Mouse (Mus musculus) myocyte (in vitro differentiated cells): ENCODE measurements around the gene Dnah5. TPM values are rescaled to one million over a fixed set of nuclear protein-coding genes. Genes with fewer than 3 reads are reported as not detected.
"Not testable (repeated sequence)": the region's sequence is repeated elsewhere in the genome, so short reads cannot be mapped to it uniquely, and the experiment has no call there.

Source experiments
- H3K27me3 ChIP-seq: one replicate; pipeline ENCODE4 v1.6.1; 2011; ENCODE audit not compliant: control insufficient read depth, insufficient read depth, insufficient read length
- H3K36me3 ChIP-seq: one replicate; pipeline ENCODE4 v1.6.1; 2011; ENCODE audit not compliant: control insufficient read depth, insufficient read depth
- H3K4me2 ChIP-seq: one replicate; pipeline ENCODE4 v1.6.1; 2011; ENCODE audit warnings: low read depth, control low read depth
- H3K4me3 ChIP-seq: one replicate; pipeline ENCODE4 v1.5.1; 2011; ENCODE audit warnings: mild to moderate bottlenecking, control low read depth, moderate library complexity
- H3K79me2 ChIP-seq: one replicate; pipeline ENCODE4 v1.6.1; 2011; ENCODE audit not compliant: control insufficient read depth, insufficient read depth
- H3ac ChIP-seq: one replicate; pipeline ENCODE4 v1.6.1; 2011; ENCODE audit not compliant: control insufficient read depth, insufficient read length
- CEBPB ChIP-seq: IDR thresholded peaks from 2 replicates; pipeline ENCODE4 v1.6.1; 2011; ENCODE audit warnings: mild to moderate bottlenecking, moderate library complexity; ENCODE audit not compliant: poor library complexity, insufficient read depth, severe bottlenecking
- E2F4 ChIP-seq: IDR thresholded peaks from one replicate; pipeline ENCODE4 v1.6.1; 2011; ENCODE audit warnings: mild to moderate bottlenecking, control low read depth, moderate library complexity; ENCODE audit not compliant: insufficient read depth
- MAX ChIP-seq: IDR thresholded peaks from one replicate; pipeline ENCODE4 v1.6.1; 2011; ENCODE audit warnings: low read depth, mild to moderate bottlenecking, control low read depth
- MYOD1 ChIP-seq, 3 experiments: IDR thresholded peaks; one replicate each; pipeline ENCODE4 v1.6.1; 2011; ENCODE audit warnings: control low read depth in 2 of 3, low read depth in 2 of 3, mild to moderate bottlenecking in 2 of 3, moderate library complexity in 1 of 3; ENCODE audit not compliant: insufficient read length in 2 of 3, control insufficient read depth in 1 of 3
- MYOG ChIP-seq, 3 experiments: IDR thresholded peaks; one replicate each; pipeline ENCODE4 v1.6.1; 2011; ENCODE audit warnings: control low read depth in 2 of 3, low read depth in 2 of 3, mild to moderate bottlenecking in 2 of 3; ENCODE audit not compliant: insufficient read length in 2 of 3, control insufficient read depth in 1 of 3, insufficient read depth in 1 of 3
- POLR2A ChIP-seq: IDR thresholded peaks from one replicate; pipeline ENCODE4 v1.6.1; 2011; ENCODE audit warnings: low read depth, mild to moderate bottlenecking, control low read depth, moderate library complexity; ENCODE audit not compliant: insufficient read length
- POLR2AphosphoS2 ChIP-seq: IDR thresholded peaks from one replicate; pipeline ENCODE4 v1.6.1; 2011; ENCODE audit warnings: low read depth, control low read depth; ENCODE audit not compliant: insufficient read length
- REST ChIP-seq: IDR thresholded peaks from one replicate; pipeline ENCODE4 v1.6.1; 2011; ENCODE audit warnings: mild to moderate bottlenecking, control low read depth, moderate library complexity; ENCODE audit not compliant: insufficient read depth, insufficient read length
- SRF ChIP-seq: IDR thresholded peaks from one replicate; pipeline ENCODE4 v1.6.1; 2011; ENCODE audit warnings: low read depth; ENCODE audit not compliant: control insufficient read depth, insufficient read length
- TCF12 ChIP-seq: IDR thresholded peaks from one replicate; pipeline ENCODE4 v1.6.1; 2011; ENCODE audit warnings: mild to moderate bottlenecking, control low read depth; ENCODE audit not compliant: poor library complexity, insufficient read depth, severe bottlenecking
- TCF3 ChIP-seq: IDR thresholded peaks from one replicate; pipeline ENCODE4 v1.6.1; 2011; ENCODE audit warnings: low read depth, control low read depth; ENCODE audit not compliant: insufficient read length
- USF1 ChIP-seq: IDR thresholded peaks from one replicate; pipeline ENCODE4 v1.6.1; 2011; ENCODE audit warnings: low read depth, mild to moderate bottlenecking, control low read depth, moderate library complexity
- polyA plus RNA-seq: library from polyadenylated mRNA; unstranded; fragments of >200 nt; fragmentation: generic; extraction: Trizol; gene quantifications from one replicate; pipeline ENCODE4 v1.2.1, GENCODE M21; 2012; ENCODE audit warnings: missing spikeins

Dnah5 gene
- polyA plus RNA-seq, 1 experiment = 0.05 TPM

GRCm38 (mm10) chr15:28444494-28444893 is 240.9 kb downstream of the Dnah5 start:
- Histone ChIP-seq H3K27me3 (no peaks in the 10 kb centered on the region), H3K36me3 (no peaks in the 10 kb centered on the region), H3K4me3 (no peak overlapping the region), H3K4me2 (no peak overlapping the region), H3K79me2 (no peaks in the 10 kb centered on the region), H3ac (no peak overlapping the region)
- TF ChIP-seq POLR2AphosphoS2 (no peak), E2F4 (no peak), CEBPB (no peak), REST (no peak), TCF3 (no peak), MYOD1 (IDR thresholded peaks at IDR 0.05; ENCODE audit: control insufficient read depth in 1 of 3, insufficient read length in 2 of 3, low read depth in 2 of 3) (no peak), POLR2A (no peak), MAX (no peak), SRF (no peak), TCF12 (no peak), USF1 (no peak), MYOG (IDR thresholded peaks at IDR 0.05; ENCODE audit: control insufficient read depth in 1 of 3, insufficient read depth in 1 of 3, insufficient read length in 2 of 3, low read depth in 2 of 3) (no peak)

- not testable (repeated sequence) for H3ac ChIP-seq, H3K79me2 ChIP-seq, H3K4me2 ChIP-seq, H3K27me3 ChIP-seq, H3K4me3 ChIP-seq, H3K36me3 ChIP-seq
Observed at GRCm38 (mm10) chr15:28461091-28461778, 257.7 kb downstream of the Dnah5 start.

- no peak overlapping the region for H3K4me2 ChIP-seq
- H3ac ChIP-seq = no peak overlapping the region
- TF ChIP-seq USF1 (no peak), MAX (no peak), TCF12 (no peak), E2F4 (no peak), TCF3 (no peak), POLR2A (no peak), MYOD1 (IDR thresholded peaks at IDR 0.05; ENCODE audit: control insufficient read depth in 1 of 3, insufficient read length in 2 of 3, low read depth in 2 of 3) (no peak)
- no peaks in the 10 kb centered on the region for H3K79me2 ChIP-seq
- H3K27me3 ChIP-seq = no peaks in the 10 kb centered on the region
- no peak overlapping the region for H3K4me3 ChIP-seq
- H3K36me3 ChIP-seq = no peaks in the 10 kb centered on the region
Observed at GRCm38 (mm10) chr15:28466591-28467247, 263.2 kb downstream of the Dnah5 start.

- TF ChIP-seq MYOG (IDR thresholded peaks at IDR 0.05; ENCODE audit: control insufficient read depth in 1 of 3, insufficient read depth in 1 of 3, insufficient read length in 2 of 3, low read depth in 2 of 3) = no peak
- no peak for TF ChIP-seq USF1
- Histone ChIP-seq H3K79me2 (no peaks in the 10 kb centered on the region), H3K36me3 (no peaks in the 10 kb centered on the region), H3K27me3 (no peaks in the 10 kb centered on the region), H3ac (no peak overlapping the region), H3K4me2 (no peak overlapping the region), H3K4me3 (no peak overlapping the region)
Observed at GRCm38 (mm10) chr15:28473749-28474390, 270.3 kb downstream of the Dnah5 start.

- Histone ChIP-seq H3K79me2 (no peaks in the 10 kb centered on the region), H3K27me3 (no peaks in the 10 kb centered on the region), H3ac (no peak overlapping the region), H3K4me3 (no peak overlapping the region), H3K4me2 (no peak overlapping the region), H3K36me3 (no peaks in the 10 kb centered on the region)
- TF ChIP-seq MAX = no peak
- no peak for TF ChIP-seq TCF12
- no peak for TF ChIP-seq POLR2A
- no peak for TF ChIP-seq REST
- TF ChIP-seq POLR2AphosphoS2 = no peak
- no peak for TF ChIP-seq E2F4
- no peak for TF ChIP-seq CEBPB
Observed at GRCm38 (mm10) chr15:28502820-28503219, 299.3 kb downstream of the Dnah5 start.
